Mouse (Mus musculus) kidney, adult 2 months (tissue): ENCODE measurements around the gene Spata31d1d.

ENCODE experiments used
- CTCF ChIP-seq: fragments of 200-500 bp; conservative IDR thresholded peaks from 2 replicates; pipeline ENCODE4 v1.5.1; 2011; ENCODE audit warnings: low read depth, mild to moderate bottlenecking, control low read depth, low read length, moderate library complexity, mixed read lengths; ENCODE audit not compliant: insufficient read depth, insufficient read length
- POLR2A ChIP-seq: fragments of 200-500 bp; IDR thresholded peaks from one replicate; pipeline ENCODE4 v1.6.1; 2011; ENCODE audit warnings: low read depth, low read length, control low read depth

- TF ChIP-seq CTCF (no peak), POLR2A (no peak)
Observed at GRCm38 (mm10) chr13:59719475-59719874, 12.1 kb downstream of the Spata31d1d start.
